Mouse (Mus musculus) heart, adult 2 months (tissue): Measurements from ENCODE around the gene Mllt3.

Source experiments
- CTCF ChIP-seq: fragments of 200-600 bp; IDR thresholded peaks from 2 replicates; pipeline ENCODE4 v1.8.1; 2022; ENCODE audit warnings: antibody characterized with exemption, mild to moderate bottlenecking, moderate library complexity
- EP300 ChIP-seq: fragments of 200-500 bp; IDR thresholded peaks from 2 replicates; pipeline ENCODE4 v1.6.1; 2011; ENCODE audit warnings: low read depth, low read length, control low read depth; ENCODE audit not compliant: insufficient read depth
- POLR2A ChIP-seq: fragments of 200-500 bp; IDR thresholded peaks from 2 replicates; pipeline ENCODE4 v1.6.1; 2011; ENCODE audit warnings: mild to moderate bottlenecking, low read depth, low read length, control low read depth; ENCODE audit not compliant: insufficient read depth

GRCm38 (mm10) chr4:87775721-87776120 lies 257.4 kb downstream of the Mllt3 start:
- TF ChIP-seq EP300 (no peak), POLR2A (no peak), CTCF (no peak)
